Mouse (Mus musculus): ENCODE measurements at regions not wholly inside any gene's neighbourhood (a gene's known extent, or its start where the extent isn't known, plus 50 kb on each side); places are given as distances from the start of the nearest gene placed in this dataset.

- no peaks in the 10 kb centered on the region for H3K36me3 ChIP-seq (replicated peaks; ENCODE audit: insufficient read depth, low read length)
- no peak overlapping the region for H3K4me3 ChIP-seq (ENCODE audit: low read depth, low read length)
- no peak for TF ChIP-seq EP300 (IDR thresholded peaks at IDR 0.05; ENCODE audit: low read depth)
- H3K27ac ChIP-seq (ENCODE audit: low read depth) = no peak overlapping the region
- no peaks in the 10 kb centered on the region for H3K27me3 ChIP-seq (ENCODE audit: insufficient read depth, low read length)
- no peaks in the 10 kb centered on the region for H3K9me3 ChIP-seq (ENCODE audit: low read length)
- H3K9ac ChIP-seq (replicated peaks) = no peak overlapping the region
- H3K4me2 ChIP-seq (ENCODE audit: low read depth, low read length) = no peak overlapping the region
- H3K4me1 ChIP-seq (ENCODE audit: insufficient read depth) = no peaks in the 10 kb centered on the region
- no peak for ATAC-seq
- no peak for DNase-seq
- 66% methylated on average over 5 of the region's 5 CpGs for WGBS (ENCODE audit: insufficient replicate concordance)
Measured at GRCm38 (mm10) chr13:101996144-101996543, 228.1 kb upstream of the Pik3r1 start.

- Histone ChIP-seq H3K4me2 (ENCODE audit: low read depth, low read length) (no peak overlapping the region), H3K9me3 (ENCODE audit: low read length) (no peaks in the 10 kb centered on the region), H3K9ac (replicated peaks) (no peak overlapping the region), H3K4me3 (ENCODE audit: low read depth, low read length) (no peak overlapping the region), H3K4me1 (ENCODE audit: insufficient read depth) (no peaks in the 10 kb centered on the region), H3K27me3 (ENCODE audit: insufficient read depth, low read length) (no peaks in the 10 kb centered on the region), H3K27ac (ENCODE audit: low read depth) (no peak overlapping the region), H3K36me3 (replicated peaks; ENCODE audit: insufficient read depth, low read length) (no peaks in the 10 kb centered on the region)
- DNase-seq = no peak
- WGBS (ENCODE audit: insufficient replicate concordance) = 70% methylated on average over 2 of the region's 2 CpGs
- TF ChIP-seq EP300 (IDR thresholded peaks at IDR 0.05; ENCODE audit: low read depth) (no peak), CTCF (IDR thresholded peaks at IDR 0.05; ENCODE audit: low read depth) (no peak)
- ATAC-seq = no peak
Measured at GRCm38 (mm10) chr13:101997415-101997814, 229.4 kb upstream of the Pik3r1 start.

- WGBS (ENCODE audit: insufficient replicate concordance) = 84% methylated on average over 5 of the region's 5 CpGs
- no peak overlapping the region for H3K27ac ChIP-seq (ENCODE audit: low read depth)
- no peak for DNase-seq
- no peaks in the 10 kb centered on the region for H3K36me3 ChIP-seq (replicated peaks; ENCODE audit: insufficient read depth, low read length)
- no peak overlapping the region for H3K4me3 ChIP-seq (ENCODE audit: low read depth, low read length)
- no peak overlapping the region for H3K9ac ChIP-seq (replicated peaks)
- TF ChIP-seq CTCF (IDR thresholded peaks at IDR 0.05; ENCODE audit: low read depth) (no peak), EP300 (IDR thresholded peaks at IDR 0.05; ENCODE audit: low read depth) (no peak)
- H3K27me3 ChIP-seq (ENCODE audit: insufficient read depth, low read length) = no peaks in the 10 kb centered on the region
- H3K4me1 ChIP-seq (ENCODE audit: insufficient read depth) = no peaks in the 10 kb centered on the region
- H3K9me3 ChIP-seq (ENCODE audit: low read length) = no peaks in the 10 kb centered on the region
- no peak overlapping the region for H3K4me2 ChIP-seq (ENCODE audit: low read depth, low read length)
- no peak for ATAC-seq
Measured at GRCm38 (mm10) chr13:102006565-102006964, 238.5 kb upstream of the Pik3r1 start.

- Histone ChIP-seq H3K4me2 (ENCODE audit: low read depth, low read length) (no peak overlapping the region), H3K4me1 (ENCODE audit: insufficient read depth) (no peaks in the 10 kb centered on the region), H3K4me3 (ENCODE audit: low read depth, low read length) (no peak overlapping the region), H3K27ac (ENCODE audit: low read depth) (no peak overlapping the region), H3K9me3 (ENCODE audit: low read length) (no peaks in the 10 kb centered on the region), H3K9ac (replicated peaks) (no peak overlapping the region), H3K27me3 (ENCODE audit: insufficient read depth, low read length) (no peaks in the 10 kb centered on the region), H3K36me3 (replicated peaks; ENCODE audit: insufficient read depth, low read length) (no peaks in the 10 kb centered on the region)
- 63% methylated on average over 2 of the region's 2 CpGs for WGBS (ENCODE audit: insufficient replicate concordance)
- DNase-seq (no peak), ATAC-seq (no peak)
- no peak for TF ChIP-seq CTCF (IDR thresholded peaks at IDR 0.05; ENCODE audit: low read depth)
- TF ChIP-seq EP300 (IDR thresholded peaks at IDR 0.05; ENCODE audit: low read depth) = no peak
Measured at GRCm38 (mm10) chr13:102011965-102012364, 243.9 kb upstream of the Pik3r1 start.

GRCm38 (mm10) chr13:102014514-102014913 is 246.5 kb upstream of the Pik3r1 start:
- DNase-seq (no peak), ATAC-seq (no peak)
- no peak overlapping the region for H3K27ac ChIP-seq (ENCODE audit: low read depth)
- WGBS (ENCODE audit: insufficient replicate concordance) = 86% methylated on average over 2 of the region's 2 CpGs
- H3K4me2 ChIP-seq (ENCODE audit: low read depth, low read length) = no peak overlapping the region
- no peaks in the 10 kb centered on the region for H3K9me3 ChIP-seq (ENCODE audit: low read length)
- no peaks in the 10 kb centered on the region for H3K4me1 ChIP-seq (ENCODE audit: insufficient read depth)
- no peak overlapping the region for H3K4me3 ChIP-seq (ENCODE audit: low read depth, low read length)
- no peak overlapping the region for H3K9ac ChIP-seq (replicated peaks)
- no peaks in the 10 kb centered on the region for H3K36me3 ChIP-seq (replicated peaks; ENCODE audit: insufficient read depth, low read length)
- TF ChIP-seq EP300 (IDR thresholded peaks at IDR 0.05; ENCODE audit: low read depth) (no peak), CTCF (IDR thresholded peaks at IDR 0.05; ENCODE audit: low read depth) (no peak)
- H3K27me3 ChIP-seq (ENCODE audit: insufficient read depth, low read length) = no peaks in the 10 kb centered on the region

- no peak overlapping the region for H3K27ac ChIP-seq (ENCODE audit: low read depth)
- ATAC-seq (no peak), DNase-seq (no peak)
- TF ChIP-seq EP300 (IDR thresholded peaks at IDR 0.05; ENCODE audit: low read depth) = no peak
- H3K36me3 ChIP-seq (replicated peaks; ENCODE audit: insufficient read depth, low read length) = no peaks in the 10 kb centered on the region
- H3K4me3 ChIP-seq (ENCODE audit: low read depth, low read length) = no peak overlapping the region
- no peaks in the 10 kb centered on the region for H3K9me3 ChIP-seq (ENCODE audit: low read length)
- 82% methylated on average over 3 of the region's 3 CpGs for WGBS (ENCODE audit: insufficient replicate concordance)
- no peaks in the 10 kb centered on the region for H3K4me1 ChIP-seq (ENCODE audit: insufficient read depth)
- H3K27me3 ChIP-seq (ENCODE audit: insufficient read depth, low read length) = no peaks in the 10 kb centered on the region
- H3K9ac ChIP-seq (replicated peaks) = no peak overlapping the region
- H3K4me2 ChIP-seq (ENCODE audit: low read depth, low read length) = no peak overlapping the region
Measured at GRCm38 (mm10) chr13:102014958-102015357, 246.9 kb upstream of the Pik3r1 start.

GRCm38 (mm10) chr13:102016518-102016917 is 248.5 kb upstream of the Pik3r1 start:
- DNase-seq (no peak), ATAC-seq (no peak)
- 76% methylated on average over 5 of the region's 5 CpGs for WGBS (ENCODE audit: insufficient replicate concordance)
- Histone ChIP-seq H3K4me3 (ENCODE audit: low read depth, low read length) (no peak overlapping the region), H3K9ac (replicated peaks) (no peak overlapping the region), H3K4me2 (ENCODE audit: low read depth, low read length) (no peak overlapping the region), H3K4me1 (ENCODE audit: insufficient read depth) (no peaks in the 10 kb centered on the region), H3K27me3 (ENCODE audit: insufficient read depth, low read length) (no peaks in the 10 kb centered on the region), H3K9me3 (ENCODE audit: low read length) (no peaks in the 10 kb centered on the region), H3K36me3 (replicated peaks; ENCODE audit: insufficient read depth, low read length) (no peaks in the 10 kb centered on the region), H3K27ac (ENCODE audit: low read depth) (no peak overlapping the region)
- no peak for TF ChIP-seq EP300 (IDR thresholded peaks at IDR 0.05; ENCODE audit: low read depth)
- no peak for TF ChIP-seq CTCF (IDR thresholded peaks at IDR 0.05; ENCODE audit: low read depth)

All from liver, postnatal 0 days (tissue).